Mouse (Mus musculus) megakaryocyte-erythroid progenitor cell, adult 5-6 weeks (primary cell): ENCODE measurements at regions not wholly inside any gene's neighbourhood (a gene's known extent, or its start where the extent isn't known, plus 50 kb on each side); places are given as distances from the start of the nearest gene placed in this dataset.

Experiments
- ATAC-seq: replicated peaks from 2 replicates; pipeline ENCODE4 v1.8.0; 2016; ENCODE audit warnings: mild to moderate bottlenecking, inconsistent platforms; ENCODE audit not compliant: severe bottlenecking, poor library complexity, low FRiP score, low TSS enrichment

DNA sequence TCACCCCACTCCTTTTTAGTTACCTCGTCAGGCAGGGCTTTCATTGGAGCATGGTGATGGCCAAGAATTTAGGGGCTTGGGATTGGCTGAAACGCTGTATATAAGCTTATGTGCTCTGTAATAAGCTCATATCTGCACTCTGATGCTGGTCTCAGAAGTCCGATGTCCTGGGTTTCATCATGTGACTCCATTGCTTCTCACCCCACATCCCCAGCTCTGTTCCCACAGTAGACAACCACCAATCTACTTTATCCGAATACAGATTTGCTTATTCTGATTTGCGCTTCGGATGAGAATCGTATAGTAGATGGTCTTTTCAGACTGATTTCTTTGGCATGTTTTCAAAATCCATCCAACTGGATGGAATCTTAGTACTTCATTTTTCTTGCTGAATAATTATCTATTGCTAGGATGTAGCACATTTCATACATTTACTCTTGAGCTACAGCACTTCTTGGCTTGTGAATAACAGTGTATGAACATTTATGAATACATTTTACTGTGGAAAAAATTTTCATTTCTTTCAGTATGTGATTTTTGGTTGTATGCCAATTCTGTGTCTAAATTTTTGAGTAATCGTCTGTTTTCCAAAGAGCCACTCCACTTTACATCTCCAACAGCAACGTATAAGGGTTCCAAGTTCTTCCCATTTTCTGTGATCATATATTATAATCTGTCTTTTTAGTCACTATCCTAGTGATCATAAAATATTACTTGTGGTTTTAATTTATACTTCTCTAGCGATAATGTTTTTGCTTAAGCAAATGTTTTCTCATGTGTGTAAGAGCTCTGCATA, 185.7 kb downstream of the Hace1 start:
- no peak for ATAC-seq

DNA sequence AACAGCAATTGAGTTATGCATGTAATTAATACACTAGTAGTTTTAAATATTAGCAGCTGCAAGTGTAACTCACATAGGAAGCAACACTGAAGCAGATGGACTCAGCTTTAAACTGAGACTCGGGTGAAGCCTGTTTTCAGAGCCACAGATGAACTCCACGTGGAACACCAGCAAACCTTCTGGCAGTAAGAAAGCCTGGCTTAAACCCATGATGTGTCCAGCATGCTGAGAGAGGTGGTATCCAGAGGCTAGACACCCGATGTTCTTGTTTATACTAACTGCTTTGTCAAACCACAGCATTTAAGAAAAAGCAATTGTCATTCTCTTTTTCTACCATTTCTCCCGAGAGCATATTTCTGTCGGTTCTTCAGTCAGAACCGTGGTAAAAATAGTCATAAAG, 202.1 kb downstream of the Hace1 start:
- no peak for ATAC-seq

DNA sequence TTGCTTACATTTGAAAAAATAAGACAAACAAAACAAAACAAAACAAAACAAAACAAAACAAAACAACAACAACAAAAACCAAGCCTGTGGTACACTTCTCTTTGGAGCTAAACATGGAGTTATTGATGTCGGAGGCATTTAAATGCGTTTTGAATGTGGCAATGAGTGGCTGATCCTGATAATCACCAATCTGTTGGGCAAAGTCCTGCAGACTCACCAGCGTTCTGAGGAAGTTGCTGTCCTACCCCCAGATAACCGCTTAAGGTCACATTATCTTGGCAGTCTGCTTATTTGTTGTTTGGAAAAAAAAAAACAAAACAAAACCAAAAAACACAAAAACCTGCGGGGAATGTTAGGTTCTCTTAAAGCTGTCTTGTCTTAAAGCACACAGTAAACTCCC, 205.4 kb downstream of the Hace1 start:
- ATAC-seq = peak; percentile 84

DNA sequence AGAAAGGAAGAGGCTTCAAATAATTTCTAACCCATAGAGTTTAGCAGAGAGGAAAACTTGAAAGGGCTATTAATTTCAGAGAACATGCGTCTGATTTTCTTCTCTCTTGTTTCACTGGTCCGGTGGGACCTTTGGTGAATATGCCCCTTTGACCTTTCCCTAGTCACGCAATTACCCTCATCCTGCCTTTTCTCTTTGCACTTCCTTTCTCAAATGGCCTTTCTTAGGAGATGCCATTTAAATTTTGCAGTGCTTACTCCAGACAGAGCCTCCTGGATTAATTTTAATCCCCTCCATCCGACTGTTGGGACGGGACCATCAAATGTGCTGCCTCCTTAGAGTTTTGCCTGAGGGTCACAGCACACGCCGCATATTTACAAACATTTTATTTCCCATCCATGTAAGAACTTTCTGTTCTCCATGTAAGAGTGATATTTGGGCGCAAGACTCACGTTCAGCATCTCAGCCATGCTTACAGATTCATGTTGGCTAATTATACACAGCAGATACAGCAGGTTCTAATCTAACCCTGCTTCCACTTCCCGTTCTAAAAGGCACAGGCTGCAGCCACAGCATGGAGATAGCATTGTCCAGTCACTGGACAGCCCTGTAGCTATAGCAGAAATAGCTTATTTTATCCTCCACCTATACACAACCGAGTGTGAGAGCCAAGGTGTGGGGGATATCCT, 206.0 kb downstream of the Hace1 start:
- no peak for ATAC-seq

DNA sequence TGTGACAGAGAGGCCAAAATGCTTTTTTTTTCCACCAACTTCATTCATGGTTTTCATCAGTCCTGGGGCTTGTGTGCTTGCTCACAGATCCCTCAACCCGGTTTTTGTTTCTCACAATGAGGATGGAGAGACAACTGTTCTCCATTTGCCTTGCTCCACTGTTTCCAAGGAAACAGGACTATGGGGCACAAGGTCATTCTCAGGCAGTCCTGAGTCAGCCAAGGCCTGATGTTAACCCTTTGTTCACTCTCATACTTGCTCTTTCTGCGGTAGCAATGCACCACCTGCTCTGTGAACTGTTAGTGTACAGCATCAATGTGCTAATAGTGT, 206.5 kb downstream of the Hace1 start:
- ATAC-seq = no peak

DNA sequence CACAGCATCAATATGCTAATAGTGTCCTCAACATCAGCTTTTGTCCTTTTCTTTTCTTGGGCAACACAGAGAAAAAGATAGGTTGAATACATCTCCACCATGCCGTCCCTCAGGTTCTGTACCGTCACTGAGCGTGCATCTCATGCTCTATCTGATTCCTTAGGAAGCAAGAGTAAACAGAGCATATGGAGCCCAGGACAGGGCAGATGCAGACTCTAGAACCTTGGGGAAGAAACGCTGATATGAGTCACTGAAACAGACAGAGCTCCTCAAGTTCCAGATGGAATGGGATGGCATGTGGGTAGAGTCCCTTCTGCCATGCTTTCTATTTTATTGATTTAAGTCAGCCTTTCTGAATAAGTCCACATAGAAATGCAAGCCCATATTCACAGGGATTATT, 206.9 kb downstream of the Hace1 start:
- no peak for ATAC-seq

DNA sequence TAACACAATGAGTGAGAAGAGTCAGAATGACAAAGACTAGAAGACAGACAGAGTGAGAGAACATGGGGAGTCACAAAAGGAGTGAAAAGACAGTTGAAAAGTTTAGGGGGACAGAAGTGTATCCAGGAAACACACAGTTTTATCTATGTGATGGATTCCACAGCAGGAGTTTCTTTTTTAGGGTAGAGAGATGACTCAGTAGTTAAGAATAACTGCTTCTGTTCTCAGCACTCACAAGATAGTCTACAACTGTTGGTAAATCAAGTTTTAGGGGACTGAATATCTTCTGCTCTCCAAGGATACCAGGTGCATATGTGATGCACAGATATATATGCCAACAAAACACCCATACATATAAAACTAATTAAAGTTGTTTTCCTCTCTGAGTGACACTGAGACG, 210.7 kb downstream of the Hace1 start:
- no peak for ATAC-seq

DNA sequence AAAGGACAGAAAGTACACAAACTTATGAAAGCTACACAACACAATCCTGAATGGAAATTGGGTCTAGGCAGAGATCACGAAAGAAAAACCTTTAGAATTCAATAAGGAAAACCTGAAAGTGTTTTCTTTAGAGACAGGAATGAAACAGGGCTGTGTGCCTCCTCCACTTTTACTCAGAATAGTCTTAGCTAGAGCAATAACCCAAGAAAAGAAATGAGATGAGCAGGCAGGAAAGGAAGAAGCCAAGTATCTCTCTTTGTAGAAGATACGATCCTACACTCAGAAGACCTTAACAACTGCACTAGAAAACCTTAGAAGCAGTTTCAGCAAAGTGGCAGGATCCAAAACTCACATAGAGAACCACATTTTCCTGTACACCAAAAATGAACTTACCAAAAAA, 218.0 kb downstream of the Hace1 start:
- ATAC-seq = no peak

DNA sequence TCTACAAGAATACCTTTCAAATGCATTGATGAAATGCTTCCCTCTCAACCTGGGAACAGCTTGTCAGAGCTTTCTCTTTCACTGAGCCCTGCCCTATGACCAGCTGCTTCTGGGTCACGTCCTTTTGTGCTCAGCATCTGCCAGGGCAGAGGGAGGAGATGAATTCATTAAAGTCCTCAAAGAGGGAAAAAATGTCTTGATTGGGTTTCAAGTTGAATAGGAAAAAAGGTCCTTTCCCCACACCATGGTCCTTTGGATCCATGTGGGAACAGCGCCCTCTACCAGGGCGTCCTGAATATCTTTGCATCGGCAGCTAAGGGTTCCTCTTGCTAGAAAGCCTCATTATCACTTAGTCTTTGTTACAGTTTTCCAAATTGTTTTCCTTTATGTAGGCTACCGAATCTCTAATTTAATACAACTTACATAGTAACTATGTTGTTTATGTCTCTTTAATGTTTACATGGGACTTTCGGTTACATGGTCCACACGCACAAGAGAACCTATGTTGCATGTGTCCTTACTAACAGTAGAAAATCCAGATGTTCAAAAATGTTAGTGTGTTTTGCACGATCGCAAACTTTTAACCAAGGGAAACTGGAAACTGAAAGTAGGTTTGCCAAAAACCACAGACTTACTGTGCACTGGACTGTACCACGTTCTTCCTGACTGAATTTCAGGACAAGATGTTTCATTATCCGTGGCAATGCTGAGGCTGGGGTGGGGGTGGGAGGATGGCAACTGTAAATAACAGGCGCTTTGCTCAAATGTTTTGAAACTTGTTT, 222.6 kb downstream of the Hace1 start:
- ATAC-seq = peak; percentile 70; the same call in 1 of the 2 replicates

DNA sequence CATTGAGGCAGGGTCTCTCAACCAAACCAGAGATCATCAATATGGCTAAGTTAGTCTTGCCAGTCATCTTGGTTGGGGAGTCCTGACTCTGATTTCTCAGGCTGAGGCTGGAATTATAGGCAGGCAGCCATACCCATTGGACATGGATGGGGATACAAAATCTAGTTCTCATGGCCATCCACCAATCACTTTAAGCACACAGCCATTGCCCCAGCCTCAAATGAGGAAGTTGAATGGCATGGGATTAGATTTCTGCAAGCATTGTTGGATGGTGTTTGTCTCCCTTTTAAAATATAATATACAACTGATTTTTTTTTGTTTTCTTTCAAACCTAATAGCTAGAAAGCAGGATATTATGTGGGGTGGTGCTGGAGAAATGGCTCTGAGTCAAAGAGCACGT, 223.8 kb downstream of the Hace1 start:
- no peak for ATAC-seq

DNA sequence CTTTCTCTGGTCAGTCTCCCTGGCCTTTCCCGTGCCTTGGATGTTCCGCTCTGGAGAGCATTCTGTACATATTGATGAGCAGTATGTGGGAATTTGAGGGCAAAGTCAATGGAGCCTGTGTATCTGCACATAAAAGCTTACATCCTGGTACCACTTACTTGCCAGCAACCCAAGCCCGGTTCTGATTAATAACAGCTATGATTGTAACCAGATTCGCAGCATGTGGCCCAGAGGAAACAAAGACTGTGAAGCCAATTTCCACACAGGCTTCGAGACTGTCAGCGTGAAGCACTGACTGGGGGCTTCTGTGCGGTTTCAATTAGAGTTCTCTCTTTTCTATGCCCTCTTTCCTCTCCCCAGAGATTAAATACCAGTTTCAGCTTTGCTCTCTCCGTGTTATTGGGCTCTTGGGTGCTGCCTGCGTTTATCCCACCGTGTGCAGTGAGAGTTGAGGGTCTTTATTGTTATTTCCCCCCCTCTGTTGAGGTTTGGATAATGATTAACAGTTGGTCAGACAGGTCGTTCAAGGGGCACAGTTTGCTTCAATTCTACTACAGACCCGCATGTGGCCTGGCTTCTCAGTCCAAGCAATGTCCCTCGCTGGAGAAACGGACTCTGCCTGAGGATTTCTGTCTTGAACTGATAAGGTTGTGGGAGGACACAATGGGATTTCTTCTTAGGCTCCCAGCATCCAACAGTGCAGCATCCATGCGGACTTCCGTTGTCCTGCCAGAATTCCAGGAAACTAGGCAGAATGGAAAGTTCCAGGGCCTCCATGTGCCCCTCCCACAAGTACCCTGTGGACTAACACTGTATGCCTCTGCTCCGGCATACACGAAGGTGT, 229.6 kb downstream of the Hace1 start:
- ATAC-seq = no peak

DNA sequence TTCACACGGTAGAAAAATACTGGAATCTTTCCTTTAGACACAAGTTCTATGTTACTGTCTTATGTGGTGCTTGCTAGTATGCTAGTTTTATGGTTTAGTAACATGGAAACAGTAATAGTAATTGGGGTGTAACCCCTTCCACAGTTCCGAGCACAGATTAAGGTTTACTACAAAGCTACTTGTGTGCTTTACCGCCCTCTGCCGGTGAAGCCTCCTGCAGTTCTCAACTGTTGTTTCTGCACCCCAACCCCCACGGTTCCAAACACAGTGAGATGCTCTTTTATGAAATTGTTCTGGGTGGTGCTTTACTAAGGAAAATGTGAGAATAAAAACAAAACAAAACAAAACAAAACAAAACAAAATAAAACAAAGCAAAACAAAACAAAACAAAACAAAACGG, 234.3 kb downstream of the Hace1 start:
- ATAC-seq = no peak

DNA sequence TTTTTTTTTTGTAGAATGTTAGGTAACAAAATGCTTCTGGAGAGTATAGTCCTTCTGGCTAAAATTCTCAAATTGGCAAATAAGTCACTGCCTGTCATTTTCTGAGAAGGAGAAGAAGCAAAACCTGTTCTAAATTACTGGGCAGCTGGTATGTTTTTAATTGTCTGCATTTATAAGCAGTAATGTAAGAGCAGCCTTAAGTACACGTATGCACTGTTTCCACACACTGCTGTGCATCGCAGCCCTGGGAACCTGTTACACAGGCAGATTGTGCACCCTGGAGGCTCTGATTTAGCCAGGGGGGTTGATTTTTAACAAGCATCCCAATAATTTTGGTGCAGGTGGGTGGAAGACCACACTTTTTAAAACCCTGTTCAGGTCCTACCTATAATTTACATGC, 236.2 kb downstream of the Hace1 start:
- no peak for ATAC-seq

DNA sequence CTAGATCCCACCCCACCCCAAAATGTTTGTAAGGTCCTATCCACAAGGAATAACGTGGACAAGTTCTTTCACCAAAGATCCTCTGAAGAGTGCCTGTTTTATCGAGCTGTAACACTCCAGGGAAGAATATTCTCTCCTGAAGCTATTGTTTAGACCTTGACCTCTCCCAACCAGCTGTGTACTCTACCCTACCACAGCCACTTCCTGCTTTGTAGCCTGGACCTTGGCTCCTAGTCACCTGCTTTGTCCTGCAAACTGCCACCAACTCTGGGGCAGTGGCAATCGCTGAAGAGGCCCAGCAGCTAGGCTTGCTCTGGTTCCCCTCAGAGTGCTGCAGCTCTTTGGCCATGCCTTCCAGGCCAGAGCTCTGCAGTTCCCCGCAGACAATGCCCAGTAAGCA, 239.1 kb downstream of the Hace1 start:
- no peak for ATAC-seq

DNA sequence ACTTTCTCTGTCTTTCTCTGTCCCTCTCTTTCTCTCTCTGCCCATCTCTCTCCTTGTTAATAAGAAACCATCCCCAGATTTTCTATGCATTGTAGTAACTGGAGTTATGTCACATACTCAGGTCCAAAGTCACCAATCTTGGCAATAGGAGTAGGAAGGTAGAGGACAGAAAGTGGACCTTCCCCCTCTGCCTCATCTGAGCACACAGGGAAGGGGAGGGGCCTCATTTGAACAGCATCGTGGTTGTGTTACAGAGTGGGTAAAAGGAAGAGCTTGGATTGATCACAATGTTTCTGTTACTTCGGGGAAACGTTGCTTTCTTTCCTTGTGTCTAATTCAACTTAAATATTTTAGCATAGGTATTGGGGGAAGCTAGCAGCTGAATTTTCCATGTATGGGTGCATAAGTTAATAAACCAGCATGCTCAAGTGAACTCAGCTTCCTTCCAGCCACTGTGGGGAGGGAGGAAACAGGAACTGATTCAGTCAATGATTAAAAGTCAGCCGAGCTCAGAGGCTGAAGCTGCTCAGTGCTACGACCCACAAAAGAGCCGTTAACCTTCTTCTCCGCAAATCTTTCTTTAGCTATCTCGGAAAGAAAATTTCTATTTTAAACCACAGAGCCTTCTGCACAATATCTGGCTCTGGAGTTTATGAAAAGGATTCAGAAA, 243.5 kb downstream of the Hace1 start:
- ATAC-seq = no peak

DNA sequence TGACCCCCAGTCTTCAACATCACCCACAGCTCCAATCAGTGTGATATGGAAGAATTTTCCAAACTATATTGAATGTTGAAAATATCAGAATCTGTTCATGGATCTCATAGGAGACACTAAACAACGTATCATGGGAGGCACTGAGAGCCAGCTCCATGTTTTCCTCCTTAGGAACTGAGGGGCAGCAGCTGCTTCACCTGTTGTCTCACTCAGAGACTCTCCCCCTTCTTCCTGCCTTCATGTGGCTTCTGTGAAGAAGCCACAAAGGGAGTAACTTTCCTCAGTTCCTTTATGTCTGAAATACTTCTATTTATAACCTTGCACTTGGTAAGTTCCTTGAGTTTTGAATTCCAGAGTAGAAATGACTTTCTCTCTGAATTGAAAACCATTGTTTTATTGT, 244.6 kb downstream of the Hace1 start:
- ATAC-seq = no peak

DNA sequence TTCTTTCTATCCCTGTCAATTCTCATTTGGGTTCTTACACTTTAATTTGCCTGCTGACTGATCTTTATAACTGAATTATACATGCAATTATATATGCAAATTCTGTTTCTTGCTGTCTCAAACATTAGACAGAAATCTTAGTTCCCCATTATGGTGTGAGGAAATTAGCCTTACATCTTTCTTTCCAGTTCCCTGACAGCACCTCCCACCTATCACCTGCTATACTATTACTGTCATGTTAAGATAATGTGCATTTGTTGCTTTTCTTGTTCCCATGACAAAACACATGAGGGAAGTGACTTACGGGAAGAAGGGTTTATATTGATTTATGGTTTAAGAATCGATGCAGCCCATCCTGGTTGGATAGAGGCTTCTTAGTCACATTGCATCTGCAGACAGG, 246.0 kb downstream of the Hace1 start:
- no peak for ATAC-seq

DNA sequence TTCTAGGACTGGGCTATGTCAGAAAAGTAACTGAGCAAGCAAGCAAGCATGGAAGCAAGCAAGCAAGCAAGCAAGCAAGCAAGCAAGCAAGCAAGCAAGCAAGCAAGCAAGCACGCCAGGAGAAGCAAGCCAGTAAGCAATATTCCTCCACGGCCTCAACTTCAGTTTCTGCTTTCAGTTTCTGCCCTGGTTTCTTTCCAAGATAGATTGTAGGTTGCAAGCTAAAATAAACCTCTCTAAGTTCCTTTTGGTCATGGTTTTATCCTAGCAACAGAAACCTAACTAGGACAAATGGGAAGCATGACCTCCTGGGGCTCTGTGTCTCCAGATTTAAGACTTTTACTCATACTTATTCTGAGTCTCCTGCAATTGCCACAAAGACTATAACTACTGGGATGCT, 271.0 kb downstream of the Hace1 start:
- ATAC-seq = no peak

DNA sequence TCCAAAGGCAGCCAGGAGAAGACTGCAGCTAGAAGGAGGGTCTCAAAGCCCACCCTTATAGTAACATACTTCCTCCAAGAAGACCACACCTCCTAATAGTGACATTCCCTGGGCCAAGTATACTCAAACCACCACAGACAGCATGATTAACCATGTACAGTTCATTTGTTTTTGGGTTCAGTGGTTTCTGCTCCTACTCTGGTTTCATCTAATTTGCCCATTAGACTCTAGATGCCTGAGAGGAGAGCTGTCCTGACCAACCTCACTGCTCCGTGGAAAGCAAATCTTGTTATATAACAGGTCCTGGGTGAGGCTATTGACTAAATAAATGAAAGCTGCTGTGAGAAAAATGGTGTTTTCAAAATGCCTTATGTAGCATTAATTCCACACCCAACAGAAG, 272.2 kb downstream of the Hace1 start:
- no peak for ATAC-seq
